Mouse (Mus musculus): ENCODE measurements around the gene Kif1bp. TPM values are rescaled to one million over a fixed set of nuclear protein-coding genes. Genes with fewer than 3 reads are reported as not detected.

Kif1bp gene
- polyA plus RNA-seq, 1 experiment from 2014 or later: 21.7 TPM

DNA sequence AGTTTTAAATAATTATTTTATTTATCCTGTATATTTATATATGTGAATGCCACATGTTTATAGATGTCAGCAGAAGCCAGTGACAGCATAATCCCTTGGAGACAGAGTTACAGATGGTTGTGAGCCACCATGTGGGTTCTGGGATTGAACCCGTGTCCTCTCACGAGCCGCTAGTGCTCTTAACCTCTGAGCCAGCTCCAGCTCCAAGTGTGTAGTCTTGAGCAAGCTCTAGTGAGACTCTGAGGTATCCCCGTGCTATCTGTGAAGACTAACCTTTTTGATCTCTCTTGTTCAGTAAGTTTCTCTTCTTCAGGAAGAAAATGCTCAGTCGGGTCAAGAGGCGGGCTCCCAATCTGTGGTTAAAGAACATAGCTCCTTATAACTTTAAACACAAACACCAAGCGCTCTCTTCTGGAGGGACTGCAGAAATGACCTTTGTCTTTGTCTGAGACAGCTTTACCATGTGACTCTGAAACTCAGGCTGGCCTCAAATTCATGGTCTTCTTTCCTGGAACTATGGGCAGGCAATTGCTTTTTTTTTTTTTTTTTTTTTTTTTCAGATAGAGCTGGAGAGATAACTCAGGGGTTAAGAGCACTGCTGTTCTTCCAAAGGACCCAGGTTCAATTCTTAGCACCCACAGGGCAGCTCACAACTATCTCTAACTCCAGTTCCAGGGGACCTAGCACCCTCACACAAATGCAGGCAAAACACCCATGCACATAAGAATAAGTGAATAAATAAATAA, 8.0 kb downstream of the Kif1bp start:
- WGBS: 56% methylated on average over 7 of the region's 7 CpGs
- Histone ChIP-seq H3K4me1 (replicated peaks; ENCODE audit: control insufficient read depth, insufficient read depth, low read length) (no peaks in the 10 kb centered on the region), H3K27me3 (replicated peaks; ENCODE audit: control insufficient read depth, insufficient read depth, low read length) (no peaks in the 10 kb centered on the region), H3K4me2 (replicated peaks; ENCODE audit: low read depth) (no peak overlapping the region), H3K4me3 (ENCODE audit: low read depth, low read length) (no peak overlapping the region), H3K36me3 (ENCODE audit: control insufficient read depth, insufficient read depth) (peaks cover 37% of the 10 kb centered on the region), H3K9ac (ENCODE audit: low read depth, low read length) (no peak overlapping the region), H3K27ac (ENCODE audit: low read depth, low read length) (peak overlapping the region; percentile 9; the same call in 1 of the 2 replicates), H3K9me3 (ENCODE audit: control insufficient read depth) (no peaks in the 10 kb centered on the region)
- peak; percentile 69 for ATAC-seq
- TF ChIP-seq CTCF (IDR thresholded peaks at IDR 0.05; ENCODE audit: low read depth): peak; percentile 31

DNA sequence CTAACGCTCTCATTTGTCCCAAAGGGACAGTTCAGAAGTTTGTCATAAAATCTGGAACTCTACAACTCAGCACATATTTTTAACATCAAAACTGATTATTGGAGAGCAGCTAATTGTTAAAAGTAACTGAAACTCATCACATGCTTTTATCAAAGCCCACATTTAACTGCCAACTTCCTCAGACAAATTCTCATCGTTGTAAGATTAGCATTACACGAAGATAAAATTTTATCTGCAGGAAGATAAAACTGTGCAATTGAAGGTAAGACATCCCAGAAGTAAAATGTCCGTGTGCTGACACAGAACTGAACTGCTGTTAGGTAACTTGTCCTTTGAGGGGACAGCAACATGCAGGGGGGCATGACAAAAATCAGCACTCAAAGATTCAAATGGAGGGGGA, 9.4 kb downstream of the Kif1bp start:
- H3K27me3 ChIP-seq (replicated peaks; ENCODE audit: control insufficient read depth, insufficient read depth, low read length): no peaks in the 10 kb centered on the region
- no peaks in the 10 kb centered on the region for H3K4me1 ChIP-seq (replicated peaks; ENCODE audit: control insufficient read depth, insufficient read depth, low read length)
- no peak for TF ChIP-seq CTCF (IDR thresholded peaks at IDR 0.05; ENCODE audit: low read depth)
- ATAC-seq: no peak
- 62% methylated on average over 4 of the region's 4 CpGs for WGBS
- no peak overlapping the region for H3K27ac ChIP-seq (ENCODE audit: low read depth, low read length)
- peaks cover 41% of the 10 kb centered on the region for H3K36me3 ChIP-seq (ENCODE audit: control insufficient read depth, insufficient read depth)
- no peak overlapping the region for H3K9ac ChIP-seq (ENCODE audit: low read depth, low read length)
- H3K4me3 ChIP-seq (ENCODE audit: low read depth, low read length): no peak overlapping the region
- H3K9me3 ChIP-seq (ENCODE audit: control insufficient read depth): no peaks in the 10 kb centered on the region
- no peak overlapping the region; the same call in 1 of the 2 replicates for H3K4me2 ChIP-seq (replicated peaks; ENCODE audit: low read depth)

DNA sequence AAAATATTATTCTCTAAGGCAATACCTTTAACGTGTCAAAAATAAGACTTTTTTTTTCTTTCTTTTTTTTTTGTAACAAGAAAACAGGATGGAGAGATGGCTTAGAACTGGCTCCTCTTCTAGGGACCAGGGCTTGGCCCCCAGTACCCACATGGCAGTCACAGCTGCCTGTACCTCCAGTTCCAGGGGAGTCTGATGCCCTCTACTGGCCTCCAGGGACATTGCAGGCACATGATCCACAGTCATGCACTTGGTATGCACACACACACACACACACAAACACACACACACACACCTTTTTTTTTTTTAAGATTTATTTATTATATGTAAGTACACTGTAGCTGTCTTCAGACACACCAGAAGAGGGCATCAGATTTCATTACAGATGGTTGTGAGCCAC, 20.5 kb downstream of the Kif1bp start:
- Histone ChIP-seq H3K4me2 (replicated peaks; ENCODE audit: low read depth) (no peak overlapping the region), H3K27ac (ENCODE audit: low read depth, low read length) (no peak overlapping the region), H3K9ac (ENCODE audit: low read depth, low read length) (no peak overlapping the region), H3K9me3 (ENCODE audit: control insufficient read depth) (no peaks in the 10 kb centered on the region), H3K27me3 (replicated peaks; ENCODE audit: control insufficient read depth, insufficient read depth, low read length) (no peaks in the 10 kb centered on the region), H3K4me3 (ENCODE audit: low read depth, low read length) (no peak overlapping the region), H3K4me1 (replicated peaks; ENCODE audit: control insufficient read depth, insufficient read depth, low read length) (no peaks in the 10 kb centered on the region), H3K36me3 (ENCODE audit: control insufficient read depth, insufficient read depth) (peaks cover 35% of the 10 kb centered on the region)
- WGBS: 91% methylated on average over 1 of the region's 1 CpGs
- ATAC-seq: no peak
- peak; percentile 67 for TF ChIP-seq CTCF (IDR thresholded peaks at IDR 0.05; ENCODE audit: low read depth)

DNA sequence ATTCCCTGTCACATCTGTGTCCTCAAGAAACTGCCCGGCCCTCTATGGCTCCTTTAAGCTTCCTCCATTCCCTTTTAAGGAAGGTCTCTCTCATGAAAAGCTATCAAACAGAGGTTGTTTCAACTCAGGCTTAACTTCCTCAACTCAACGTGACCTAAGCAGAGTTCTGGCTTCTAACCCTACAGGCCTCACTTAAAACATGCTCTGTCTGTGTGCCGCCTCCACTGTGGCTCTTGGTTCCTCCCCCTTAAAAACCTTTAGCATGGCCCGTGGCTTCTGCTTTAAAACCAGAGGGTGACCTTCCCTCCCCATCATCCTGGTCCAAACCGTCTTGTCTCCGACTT, 21.7 kb downstream of the Kif1bp start:
- no peaks in the 10 kb centered on the region for H3K4me1 ChIP-seq (replicated peaks; ENCODE audit: control insufficient read depth, insufficient read depth, low read length)
- H3K27ac ChIP-seq (ENCODE audit: low read depth, low read length): no peak overlapping the region
- WGBS: 87% methylated on average over 6 of the region's 6 CpGs
- no peaks in the 10 kb centered on the region for H3K9me3 ChIP-seq (ENCODE audit: control insufficient read depth)
- ATAC-seq: no peak
- TF ChIP-seq CTCF (IDR thresholded peaks at IDR 0.05; ENCODE audit: low read depth): no peak
- no peaks in the 10 kb centered on the region for H3K27me3 ChIP-seq (replicated peaks; ENCODE audit: control insufficient read depth, insufficient read depth, low read length)
- H3K4me3 ChIP-seq (ENCODE audit: low read depth, low read length): no peak overlapping the region
- H3K9ac ChIP-seq (ENCODE audit: low read depth, low read length): no peak overlapping the region
- no peak overlapping the region for H3K4me2 ChIP-seq (replicated peaks; ENCODE audit: low read depth)
- peaks cover 23% of the 10 kb centered on the region for H3K36me3 ChIP-seq (ENCODE audit: control insufficient read depth, insufficient read depth)

DNA sequence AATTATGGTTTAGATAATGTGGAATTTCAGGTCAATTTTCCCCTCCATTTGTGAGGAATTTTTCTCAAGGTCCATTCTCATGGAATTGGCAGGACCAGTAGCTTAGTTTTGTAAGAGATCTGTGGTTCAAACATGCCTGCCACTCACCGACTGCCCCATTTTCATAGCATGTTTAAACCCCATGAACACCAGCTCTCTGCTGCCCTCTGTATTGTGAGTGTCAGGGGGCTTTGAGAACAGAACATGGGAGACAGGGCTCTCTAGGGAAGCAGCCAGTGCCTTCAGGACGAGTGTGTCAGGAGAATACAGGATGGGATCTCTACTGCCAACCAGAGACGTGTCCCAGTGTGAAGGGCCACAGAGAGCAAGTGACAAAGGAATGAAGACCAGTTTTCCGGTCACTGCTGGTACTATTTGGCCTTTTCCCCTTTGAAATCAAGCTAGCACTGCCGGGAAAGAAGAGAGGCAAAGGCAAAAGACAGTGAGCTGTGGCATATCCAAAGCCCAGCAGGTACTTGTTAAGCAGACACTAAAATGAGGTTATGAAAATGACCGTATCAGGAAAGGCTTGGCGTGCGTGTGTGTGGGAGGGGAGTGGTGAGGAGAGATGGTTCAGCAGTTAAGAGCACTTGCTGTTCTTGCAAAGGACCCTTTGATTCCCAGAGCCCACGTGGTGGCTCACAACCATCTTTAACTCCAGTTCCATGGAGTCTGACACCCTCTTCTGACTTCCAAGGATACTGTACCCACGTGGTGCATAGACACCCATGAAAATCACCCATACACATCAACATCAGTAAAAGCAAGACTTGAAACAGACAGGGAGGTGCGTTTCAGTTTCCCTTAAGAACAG, 22.3 kb downstream of the Kif1bp start:
- no peaks in the 10 kb centered on the region for H3K4me1 ChIP-seq (replicated peaks; ENCODE audit: control insufficient read depth, insufficient read depth, low read length)
- H3K27me3 ChIP-seq (replicated peaks; ENCODE audit: control insufficient read depth, insufficient read depth, low read length): no peaks in the 10 kb centered on the region
- peaks cover 19% of the 10 kb centered on the region for H3K36me3 ChIP-seq (ENCODE audit: control insufficient read depth, insufficient read depth)
- H3K9ac ChIP-seq (ENCODE audit: low read depth, low read length): no peak overlapping the region
- 75% methylated on average over 11 of the region's 11 CpGs for WGBS
- H3K9me3 ChIP-seq (ENCODE audit: control insufficient read depth): no peaks in the 10 kb centered on the region
- H3K27ac ChIP-seq (ENCODE audit: low read depth, low read length): no peak overlapping the region
- H3K4me2 ChIP-seq (replicated peaks; ENCODE audit: low read depth): no peak overlapping the region
- ATAC-seq: no peak
- H3K4me3 ChIP-seq (ENCODE audit: low read depth, low read length): no peak overlapping the region
- TF ChIP-seq CTCF (IDR thresholded peaks at IDR 0.05; ENCODE audit: low read depth): peak; percentile 33

DNA sequence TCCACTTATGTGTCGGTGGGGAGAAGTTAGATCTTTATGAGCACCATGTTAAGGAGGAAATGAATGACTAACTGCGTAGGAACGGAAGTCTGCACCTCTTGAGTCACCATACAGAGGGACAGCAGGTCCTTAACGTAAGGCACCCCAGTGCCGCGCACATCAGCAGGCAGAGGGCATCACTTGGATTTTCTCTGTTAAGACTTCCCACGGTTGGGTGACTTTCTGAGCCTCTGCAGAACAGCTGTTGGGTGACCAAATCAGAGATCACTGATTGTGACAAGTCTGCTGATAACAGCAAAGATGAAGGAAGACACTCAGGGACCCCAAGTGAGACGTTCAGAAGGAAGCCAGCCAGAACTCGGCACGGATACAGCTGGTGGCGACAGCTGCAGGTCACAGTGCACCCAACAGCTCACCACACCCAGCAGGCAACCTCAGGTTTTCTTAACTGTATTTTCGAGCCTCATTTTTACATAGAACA, 24.6 kb downstream of the Kif1bp start:
- Histone ChIP-seq H3K9ac (ENCODE audit: low read depth, low read length) (no peak overlapping the region), H3K4me2 (replicated peaks; ENCODE audit: low read depth) (no peak overlapping the region), H3K36me3 (ENCODE audit: control insufficient read depth, insufficient read depth) (peaks cover under 1% of the 10 kb centered on the region; the same call in 1 of the 2 replicates), H3K4me1 (replicated peaks; ENCODE audit: control insufficient read depth, insufficient read depth, low read length) (no peaks in the 10 kb centered on the region), H3K27me3 (replicated peaks; ENCODE audit: control insufficient read depth, insufficient read depth, low read length) (no peaks in the 10 kb centered on the region), H3K9me3 (ENCODE audit: control insufficient read depth) (no peaks in the 10 kb centered on the region), H3K4me3 (ENCODE audit: low read depth, low read length) (no peak overlapping the region), H3K27ac (ENCODE audit: low read depth, low read length) (no peak overlapping the region)
- TF ChIP-seq CTCF (IDR thresholded peaks at IDR 0.05; ENCODE audit: low read depth): no peak
- no peak for ATAC-seq
- 78% methylated on average over 12 of the region's 12 CpGs for WGBS

Data from intestine, postnatal 0 days (tissue).